Mouse (Mus musculus) hindbrain, embryonic 16.5 days (tissue): ENCODE measurements around the gene Tspan14. TPM values are rescaled to one million over a fixed set of nuclear protein-coding genes. Genes with fewer than 3 reads are reported as not detected.

ENCODE experiments used
- ATAC-seq: fragments of 200-750 bp; cut with Nextera tagmentation; 2 replicates; pipeline ENCODE4 v1.8.0; 2017; ENCODE audit warnings: moderate TSS enrichment, moderate library complexity
- H3K27ac ChIP-seq: fragments of 300-500 bp; sonication (generic); 2 replicates; pipeline ENCODE4 v1.5.1; 2014; ENCODE audit warnings: low read depth, mild to moderate bottlenecking, control low read depth, low read length, moderate library complexity
- H3K27me3 ChIP-seq: fragments of 300-500 bp; sonication (generic); replicated peaks from 2 replicates; pipeline ENCODE4 v1.6.1; 2014; ENCODE audit warnings: low read length; ENCODE audit not compliant: control insufficient read depth, insufficient read depth
- H3K36me3 ChIP-seq: fragments of 300-500 bp; sonication (generic); 2 replicates; pipeline ENCODE4 v1.6.1; 2014; ENCODE audit warnings: mild to moderate bottlenecking, low read length, moderate library complexity, mixed read lengths; ENCODE audit not compliant: control insufficient read depth, insufficient read depth
- H3K4me1 ChIP-seq: fragments of 300-500 bp; sonication (generic); 2 replicates; pipeline ENCODE4 v1.6.1; 2014; ENCODE audit warnings: low read depth, low read length; ENCODE audit not compliant: control insufficient read depth, insufficient read depth
- H3K4me2 ChIP-seq: fragments of 300-500 bp; sonication (generic); 2 replicates; pipeline ENCODE4 v1.6.1; 2014; ENCODE audit warnings: mild to moderate bottlenecking, low read length, control low read depth, moderate library complexity
- H3K4me3 ChIP-seq: fragments of 300-500 bp; sonication (generic); 2 replicates; pipeline ENCODE4 v1.5.1; 2014; ENCODE audit warnings: mild to moderate bottlenecking, low read length, control low read depth, moderate library complexity
- H3K9ac ChIP-seq: fragments of 300-500 bp; sonication (generic); 2 replicates; pipeline ENCODE4 v1.6.1; 2014; ENCODE audit warnings: low read depth, mild to moderate bottlenecking, control low read depth, low read length, moderate library complexity
- H3K9me3 ChIP-seq: fragments of 300-500 bp; sonication (generic); 2 replicates; pipeline ENCODE4 v1.6.1; 2014; ENCODE audit warnings: mild to moderate bottlenecking, low read length, moderate library complexity; ENCODE audit not compliant: control insufficient read depth
- WGBS: fragments of 180-500 bp; shearing (Covaris S2); extraction: QIAGEN DNeasy Blood & Tissue Kit; methylation state at CpG from one replicate; pipeline ENCODE4 v1.1.7; 2014; 5-methylcytosine and 5-hydroxymethylcytosine counted together
- polyA plus RNA-seq: library from polyadenylated mRNA; unstranded; fragments of >200 nt; fragmentation: Nextera tagmentation; extraction: Ambion mirVana; gene quantifications from 2 replicates; pipeline ENCODE4 v1.2.1, GENCODE M21; 2015

Gene Tspan14
- polyA plus RNA-seq, 1 experiment from 2014 or later, result 52.5 TPM

- Histone ChIP-seq H3K27me3 (no peaks in the 10 kb centered on the region), H3K36me3 (no peaks in the 10 kb centered on the region), H3K4me3 (no peak overlapping the region), H3K9ac (no peak overlapping the region), H3K4me2 (no peak overlapping the region), H3K9me3 (no peaks in the 10 kb centered on the region), H3K27ac (no peak overlapping the region), H3K4me1 (peaks cover 3% of the 10 kb centered on the region; the same call in 1 of the 2 replicates)
- WGBS, result 78% methylated on average over 4 of the region's 4 CpGs
- no peak for ATAC-seq
Measured at GRCm38 (mm10) chr14:40889704-40890103, 76.9 kb downstream of the Tspan14 start.

GRCm38 (mm10) chr14:40889181-40889580 lies 77.4 kb downstream of the Tspan14 start:
- Histone ChIP-seq H3K9ac (no peak overlapping the region), H3K9me3 (no peaks in the 10 kb centered on the region), H3K27ac (no peak overlapping the region), H3K4me3 (no peak overlapping the region), H3K4me2 (no peak overlapping the region), H3K27me3 (no peaks in the 10 kb centered on the region), H3K36me3 (no peaks in the 10 kb centered on the region), H3K4me1 (peaks cover 2% of the 10 kb centered on the region; the same call in 1 of the 2 replicates)
- 86% methylated on average over 2 of the region's 2 CpGs for WGBS
- ATAC-seq, result no peak

- Histone ChIP-seq H3K4me3 (no peak overlapping the region), H3K4me2 (no peak overlapping the region), H3K27me3 (no peaks in the 10 kb centered on the region), H3K9ac (no peak overlapping the region), H3K9me3 (no peaks in the 10 kb centered on the region), H3K27ac (no peak overlapping the region), H3K4me1 (no peaks in the 10 kb centered on the region), H3K36me3 (no peaks in the 10 kb centered on the region)
- 84% methylated on average over 6 of the region's 6 CpGs for WGBS
- ATAC-seq, result no peak
Measured at GRCm38 (mm10) chr14:40886428-40887202, 80.0 kb downstream of the Tspan14 start.

- WGBS, result 61% methylated on average over 1 of the region's 1 CpGs
- Histone ChIP-seq H3K9ac (no peak overlapping the region), H3K4me1 (no peaks in the 10 kb centered on the region), H3K36me3 (no peaks in the 10 kb centered on the region), H3K4me2 (no peak overlapping the region), H3K9me3 (no peaks in the 10 kb centered on the region), H3K27ac (no peak overlapping the region), H3K27me3 (no peaks in the 10 kb centered on the region), H3K4me3 (no peak overlapping the region)
- ATAC-seq, result no peak
Measured at GRCm38 (mm10) chr14:40885752-40886151, 80.9 kb downstream of the Tspan14 start.

- H3K4me2 ChIP-seq, result no peak overlapping the region
- H3K9me3 ChIP-seq, result no peaks in the 10 kb centered on the region
- no peaks in the 10 kb centered on the region for H3K27me3 ChIP-seq
- no peak overlapping the region for H3K4me3 ChIP-seq
- H3K9ac ChIP-seq, result no peak overlapping the region
- 38% methylated on average over 4 of the region's 4 CpGs for WGBS
- H3K4me1 ChIP-seq, result no peaks in the 10 kb centered on the region
- no peaks in the 10 kb centered on the region for H3K36me3 ChIP-seq
- H3K27ac ChIP-seq, result no peak overlapping the region
- no peak for ATAC-seq
Measured at GRCm38 (mm10) chr14:40885225-40885624, 81.4 kb downstream of the Tspan14 start.

GRCm38 (mm10) chr14:40874565-40874964 lies 92.0 kb downstream of the Tspan14 start:
- Histone ChIP-seq H3K4me1 (no peaks in the 10 kb centered on the region), H3K27me3 (no peaks in the 10 kb centered on the region), H3K4me2 (no peak overlapping the region), H3K27ac (no peak overlapping the region), H3K36me3 (no peaks in the 10 kb centered on the region), H3K9me3 (no peaks in the 10 kb centered on the region), H3K4me3 (no peak overlapping the region), H3K9ac (no peak overlapping the region)
- ATAC-seq, result no peak

- ATAC-seq, result no peak
- H3K27me3 ChIP-seq, result no peaks in the 10 kb centered on the region
- no peaks in the 10 kb centered on the region for H3K9me3 ChIP-seq
- no peak overlapping the region for H3K4me2 ChIP-seq
- no peak overlapping the region for H3K9ac ChIP-seq
- 88% methylated on average over 5 of the region's 5 CpGs for WGBS
- H3K36me3 ChIP-seq, result no peaks in the 10 kb centered on the region
- no peaks in the 10 kb centered on the region for H3K4me1 ChIP-seq
- H3K4me3 ChIP-seq, result no peak overlapping the region
- H3K27ac ChIP-seq, result no peak overlapping the region
Measured at GRCm38 (mm10) chr14:40873961-40874360, 92.6 kb downstream of the Tspan14 start.

GRCm38 (mm10) chr14:40870598-40870997 lies 96.0 kb downstream of the Tspan14 start:
- no peaks in the 10 kb centered on the region for H3K4me1 ChIP-seq
- no peak overlapping the region for H3K4me2 ChIP-seq
- H3K4me3 ChIP-seq, result no peak overlapping the region
- H3K9ac ChIP-seq, result no peak overlapping the region
- no peaks in the 10 kb centered on the region for H3K36me3 ChIP-seq
- WGBS, result 76% methylated on average over 3 of the region's 3 CpGs
- H3K27me3 ChIP-seq, result no peaks in the 10 kb centered on the region
- no peak for ATAC-seq
- H3K27ac ChIP-seq, result no peak overlapping the region
- H3K9me3 ChIP-seq, result no peaks in the 10 kb centered on the region

GRCm38 (mm10) chr14:40864811-40865514 lies 101.6 kb downstream of the Tspan14 start:
- ATAC-seq, result no peak
- Histone ChIP-seq H3K9ac (no peak overlapping the region), H3K27me3 (no peaks in the 10 kb centered on the region), H3K9me3 (no peaks in the 10 kb centered on the region), H3K36me3 (no peaks in the 10 kb centered on the region), H3K4me2 (no peak overlapping the region), H3K4me1 (no peaks in the 10 kb centered on the region), H3K4me3 (no peak overlapping the region), H3K27ac (no peak overlapping the region)
- WGBS, result 53% methylated on average over 6 of the region's 6 CpGs
